Mouse (Mus musculus): ENCODE measurements around the gene Orai3. TPM values are rescaled to one million over a fixed set of nuclear protein-coding genes. Genes with fewer than 3 reads are reported as not detected.
"Not testable (repeated sequence)": the region's sequence is repeated elsewhere in the genome, so short reads cannot be mapped to it uniquely, and the experiment has no call there.

Orai3 gene
- polyA plus RNA-seq, 1 experiment from 2014 or later: 33.4 TPM

GRCm38 (mm10) chr7:127768997-127769593 lies 520 bp upstream of the Orai3 start:
- whole genome bisulfite sequencing (ENCODE audit: missing documents): 1% methylated on average over 15 of the region's 16 CpGs
- H3K4me3 ChIP-seq (ENCODE audit: inconsistent target): peak overlapping the region; percentile 67
- 0 out of 2 replicates have a peak, but pooled peaks cover 6% of the 10 kb centered on the region for H3K36me3 ChIP-seq (ENCODE audit: inconsistent target)
- peak overlapping the region; percentile 78 for H3K27ac ChIP-seq
- peaks cover 18% of the 10 kb centered on the region; the same call in 1 of the 2 replicates for H3K79me2 ChIP-seq (ENCODE audit: inconsistent target)

- H3K4me3 ChIP-seq (ENCODE audit: inconsistent target): peak overlapping the region; percentile 67
- peaks cover 18% of the 10 kb centered on the region; the same call in 1 of the 2 replicates for H3K79me2 ChIP-seq (ENCODE audit: inconsistent target)
- 0 out of 2 replicates have a peak, but pooled peaks cover 6% of the 10 kb centered on the region for H3K36me3 ChIP-seq (ENCODE audit: inconsistent target)
- H3K27ac ChIP-seq: peak overlapping the region; percentile 78
- under 1% methylated on average over 25 of the region's 27 CpGs for WGBS (ENCODE audit: missing documents)
Measured at GRCm38 (mm10) chr7:127770039-127770905, 657 bp downstream of the Orai3 start.

- Histone ChIP-seq H3K27ac (no peak overlapping the region), H3K36me3 (ENCODE audit: inconsistent target) (no peaks in the 10 kb centered on the region), H3K79me2 (ENCODE audit: inconsistent target) (peaks cover 18% of the 10 kb centered on the region; the same call in 1 of the 2 replicates), H3K4me3 (ENCODE audit: inconsistent target) (peak overlapping the region; percentile 67; the same call in 1 of the 2 replicates)
- 54% methylated on average over 5 of the region's 5 CpGs for WGBS (ENCODE audit: missing documents)
Measured at GRCm38 (mm10) chr7:127771262-127771661, 1.6 kb downstream of the Orai3 start.

- H3K36me3 ChIP-seq (ENCODE audit: inconsistent target): no peaks in the 10 kb centered on the region
- peaks cover 18% of the 10 kb centered on the region; the same call in 1 of the 2 replicates for H3K79me2 ChIP-seq (ENCODE audit: inconsistent target)
- WGBS (ENCODE audit: missing documents): 88% methylated on average over 3 of the region's 3 CpGs
- H3K4me3 ChIP-seq (ENCODE audit: inconsistent target): no peak overlapping the region
- H3K27ac ChIP-seq: no peak overlapping the region
Measured at GRCm38 (mm10) chr7:127772080-127772479, 2.5 kb downstream of the Orai3 start.

GRCm38 (mm10) chr7:127772557-127772956 lies 2.9 kb downstream of the Orai3 start:
- Histone ChIP-seq H3K79me2 (ENCODE audit: inconsistent target) (peaks cover 18% of the 10 kb centered on the region; the same call in 1 of the 2 replicates), H3K36me3 (ENCODE audit: inconsistent target) (no peaks in the 10 kb centered on the region), H3K4me3 (ENCODE audit: inconsistent target) (no peak overlapping the region), H3K27ac (no peak overlapping the region)
- 82% methylated on average over 1 of the region's 1 CpGs for WGBS (ENCODE audit: missing documents)

GRCm38 (mm10) chr7:127773664-127774384 lies 4.2 kb downstream of the Orai3 start:
- WGBS (ENCODE audit: missing documents): 47% methylated on average over 9 of the region's 9 CpGs
- no peaks in the 10 kb centered on the region for H3K36me3 ChIP-seq (ENCODE audit: inconsistent target)
- peaks cover 30% of the 10 kb centered on the region for H3K79me2 ChIP-seq (ENCODE audit: inconsistent target)
- no peak overlapping the region for H3K27ac ChIP-seq
- H3K4me3 ChIP-seq (ENCODE audit: inconsistent target): no peak overlapping the region

- peak overlapping the region; percentile 76 for H3K4me3 ChIP-seq (ENCODE audit: inconsistent target)
- peaks cover 26% of the 10 kb centered on the region for H3K79me2 ChIP-seq (ENCODE audit: inconsistent target)
- H3K36me3 ChIP-seq (ENCODE audit: inconsistent target): not testable (repeated sequence)
- 67% methylated on average over 7 of the region's 7 CpGs for WGBS (ENCODE audit: missing documents)
- H3K27ac ChIP-seq: peak overlapping the region; percentile 98
Measured at GRCm38 (mm10) chr7:127775837-127776236, 6.2 kb downstream of the Orai3 start.

- 0% methylated on average over 22 of the region's 23 CpGs for WGBS (ENCODE audit: missing documents)
Measured at GRCm38 (mm10) chr7:127776426-127776825, 6.8 kb downstream of the Orai3 start, which contains the start of gene Setd1a. TSS of gene Setd1a (plus strand) at chr7:127776670.

GRCm38 (mm10) chr7:127776878-127777473 lies 7.4 kb downstream of the Orai3 start:
- peak overlapping the region; percentile 98 for H3K27ac ChIP-seq
- 1% methylated on average over 60 of the region's 70 CpGs for WGBS (ENCODE audit: missing documents)
- H3K36me3 ChIP-seq (ENCODE audit: inconsistent target): peaks cover 20% of the 10 kb centered on the region
- H3K4me3 ChIP-seq (ENCODE audit: inconsistent target): peak overlapping the region; percentile 76
- peaks cover 21% of the 10 kb centered on the region for H3K79me2 ChIP-seq (ENCODE audit: inconsistent target)

More at GRCm38 (mm10) chr7:127776426-127776825, 6.8 kb downstream of the Orai3 start, which contains the start of gene Setd1a:
- H3K27ac ChIP-seq: peak within 1 kb of the TSS; percentile 98
- peak within 1 kb of the TSS; percentile 76 for H3K4me3 ChIP-seq (ENCODE audit: inconsistent target)
- H3K79me2 ChIP-seq (ENCODE audit: inconsistent target): peaks cover 21% of the 10 kb centered on the region
- peaks cover 14% of the 10 kb centered on the region for H3K36me3 ChIP-seq (ENCODE audit: inconsistent target)

- 2% methylated on average over 44 of the region's 66 CpGs for WGBS (ENCODE audit: missing documents)
- Histone ChIP-seq H3K27ac (peak overlapping the region; percentile 22; the same call in 1 of the 2 replicates), H3K79me2 (ENCODE audit: inconsistent target) (peaks cover 21% of the 10 kb centered on the region), H3K36me3 (ENCODE audit: inconsistent target) (peaks cover 27% of the 10 kb centered on the region), H3K4me3 (ENCODE audit: inconsistent target) (peak overlapping the region; percentile 73)
Measured at GRCm38 (mm10) chr7:127777474-127778266, 8.1 kb downstream of the Orai3 start.

- Histone ChIP-seq H3K36me3 (ENCODE audit: inconsistent target) (peaks cover 30% of the 10 kb centered on the region), H3K27ac (no peak overlapping the region), H3K4me3 (ENCODE audit: inconsistent target) (peak overlapping the region; percentile 73), H3K79me2 (ENCODE audit: inconsistent target) (peaks cover 21% of the 10 kb centered on the region)
- WGBS (ENCODE audit: missing documents): 82% methylated on average over 4 of the region's 4 CpGs
Measured at GRCm38 (mm10) chr7:127778350-127778749, 8.7 kb downstream of the Orai3 start.

- WGBS (ENCODE audit: missing documents): 90% methylated on average over 7 of the region's 7 CpGs
- Histone ChIP-seq H3K79me2 (ENCODE audit: inconsistent target) (no peaks in the 10 kb centered on the region; the same call in 1 of the 2 replicates), H3K36me3 (ENCODE audit: inconsistent target) (peaks cover 93% of the 10 kb centered on the region), H3K27ac (no peak within 1 kb of the TSS), H3K4me3 (ENCODE audit: inconsistent target) (no peak within 1 kb of the TSS)
Measured at GRCm38 (mm10) chr7:127785308-127785707, 15.7 kb downstream of the Orai3 start, which contains the start of gene Gm49388. TSS of gene Gm49388 (plus strand) at chr7:127785608.

Data from macrophage (primary cell).